Mouse (Mus musculus) T-helper 1 cell (primary cell): ENCODE data around the gene Cdkn2a.

Experiments used
- in situ Hi-C: fragments of 300-600 bp; cut with MboI, MseI; formaldehyde crosslinking; loops from one replicate; pipeline ENCODE4 v1.15.1; 2025; ENCODE audit warnings: high pct_unique_total_duplicates

Gene Cdkn2a

DNA sequence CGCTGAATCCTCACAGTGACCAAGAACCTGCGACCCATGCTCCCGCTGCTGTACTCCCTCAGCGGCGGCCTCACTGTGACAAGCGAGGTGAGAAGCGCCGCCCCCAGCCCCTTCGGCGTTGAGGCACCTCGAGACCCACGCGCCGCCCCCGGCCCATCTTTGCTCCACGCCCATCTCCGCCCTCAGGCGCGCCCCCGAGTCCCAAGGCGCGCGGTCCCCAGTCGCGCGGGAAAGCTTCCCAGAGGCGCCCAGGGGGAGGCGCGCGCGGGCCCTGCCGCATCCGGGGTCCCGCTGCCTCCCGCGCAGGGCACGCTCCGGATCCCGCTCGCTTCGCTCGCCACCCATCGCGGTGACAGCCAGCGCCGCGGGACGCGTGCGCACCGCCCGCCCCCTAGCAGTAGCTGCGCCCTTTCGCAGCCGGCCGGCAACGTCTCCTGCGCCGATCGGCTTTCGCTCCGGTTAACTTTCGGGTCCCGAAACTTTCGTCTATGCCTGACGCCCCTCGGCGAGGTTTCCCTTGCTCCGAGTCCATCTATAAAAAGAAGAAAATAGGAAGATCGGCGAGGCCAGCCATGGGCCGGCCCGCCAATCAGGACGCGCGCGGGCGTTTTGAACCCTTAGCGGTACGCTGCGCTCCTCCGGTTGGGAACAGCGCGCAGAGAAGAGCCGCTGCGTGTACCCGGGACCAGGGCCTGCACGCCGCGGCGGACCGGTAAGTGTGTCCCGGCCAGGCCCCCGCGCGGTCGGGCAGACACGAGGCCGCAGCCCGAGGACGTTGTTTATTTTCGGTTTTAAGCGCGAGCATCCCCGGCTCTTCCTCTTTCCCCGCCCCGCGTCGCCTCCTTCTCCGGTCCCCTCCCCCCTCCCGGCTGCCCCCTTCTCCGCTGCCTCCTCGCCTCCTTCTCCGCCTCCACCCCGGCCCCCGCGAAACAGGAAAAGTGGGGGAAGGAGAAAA is at the start of gene Cdkn2a:
Gene Cdkn2a (minus strand): TSS at position 168 of the 955 bp plus-strand sequence.
- in situ Hi-C loops: loop anchor here (10.0 kb wide), 1 partner anchor 60 kb away; no protein-coding TSS in a partner anchor

DNA sequence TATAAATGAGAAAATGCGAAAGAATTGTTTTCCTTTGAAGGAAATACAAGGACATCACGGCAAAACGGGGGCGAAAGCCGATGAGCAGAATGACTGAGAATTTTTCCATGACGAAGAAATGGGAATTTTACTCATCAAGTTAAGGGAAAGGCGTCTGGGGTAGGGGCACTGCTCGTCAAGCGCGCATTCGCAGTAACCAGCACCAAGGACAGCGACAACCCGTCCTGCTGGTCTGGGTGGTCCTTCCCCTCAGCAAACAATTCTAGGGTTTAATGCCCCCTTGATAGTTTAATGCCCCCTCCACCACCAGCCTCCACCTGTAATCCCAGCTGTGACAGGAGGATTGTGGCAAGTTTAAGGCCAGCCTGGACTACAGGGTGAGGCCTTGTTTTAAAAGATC is 19.0 kb upstream of the Cdkn2a start:
- in situ Hi-C loops: loop anchor here (5.0 kb wide), 2 partner anchors 44 to 166 kb away; no protein-coding TSS in a partner anchor

- in situ Hi-C loops: loop anchor here (5.0 kb wide), 2 partner anchors 47 to 163 kb away; no protein-coding TSS in a partner anchor
Observed at GRCm38 (mm10) chr4:89310491-89311254, 16.2 kb upstream of the Cdkn2a start, which contains the start of gene Cdkn2b. Cdkn2b (minus strand) TSS chr4:89311039.

GRCm38 (mm10) chr4:89309996-89310395 is 15.5 kb upstream of the Cdkn2a start:
- in situ Hi-C loops: loop anchor here (5.0 kb wide), 3 partner anchors 47 to 217 kb away; no protein-coding TSS in a partner anchor

- in situ Hi-C loops: loop anchor here (5.0 kb wide), 1 partner anchor 219 kb away; no protein-coding TSS in a partner anchor
Observed at GRCm38 (mm10) chr4:89308001-89308400, 13.5 kb upstream of the Cdkn2a start.

- in situ Hi-C loops: loop anchor here (5.0 kb wide), 1 partner anchor 220 kb away; no protein-coding TSS in a partner anchor
Observed at GRCm38 (mm10) chr4:89306798-89307365, 12.4 kb upstream of the Cdkn2a start.

GRCm38 (mm10) chr4:89305691-89306090 is 11.2 kb upstream of the Cdkn2a start:
- in situ Hi-C loops: loop anchor here (5.0 kb wide), 1 partner anchor 222 kb away; no protein-coding TSS in a partner anchor

- in situ Hi-C loops: no loop called here
Observed at GRCm38 (mm10) chr4:89303281-89303995, 9.0 kb upstream of the Cdkn2a start.

DNA sequence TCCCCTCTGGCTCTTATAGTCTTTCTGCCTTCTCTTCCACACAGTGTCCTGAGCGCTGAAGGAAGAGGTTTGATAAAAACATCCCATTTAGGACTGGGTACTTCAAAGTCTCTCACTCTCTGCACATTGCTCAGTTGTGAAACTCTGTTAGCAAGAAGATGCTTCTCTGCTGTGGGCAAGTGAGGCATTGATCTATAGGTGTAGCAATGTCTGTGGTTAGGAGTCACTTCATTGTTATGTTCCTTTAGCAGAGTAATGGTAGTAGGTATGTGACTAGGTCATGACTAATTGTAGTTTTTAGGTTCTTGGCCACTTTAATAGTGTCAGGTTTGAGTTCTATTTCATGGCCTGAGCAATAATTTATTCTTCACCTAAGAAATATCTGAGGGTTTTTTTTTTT is 7.7 kb upstream of the Cdkn2a start:
- in situ Hi-C loops: no loop called here

- in situ Hi-C loops: loop anchor here (10.0 kb wide), 1 partner anchor 55 kb away; no protein-coding TSS in a partner anchor
Observed at GRCm38 (mm10) chr4:89299721-89300120, 5.3 kb upstream of the Cdkn2a start.

DNA sequence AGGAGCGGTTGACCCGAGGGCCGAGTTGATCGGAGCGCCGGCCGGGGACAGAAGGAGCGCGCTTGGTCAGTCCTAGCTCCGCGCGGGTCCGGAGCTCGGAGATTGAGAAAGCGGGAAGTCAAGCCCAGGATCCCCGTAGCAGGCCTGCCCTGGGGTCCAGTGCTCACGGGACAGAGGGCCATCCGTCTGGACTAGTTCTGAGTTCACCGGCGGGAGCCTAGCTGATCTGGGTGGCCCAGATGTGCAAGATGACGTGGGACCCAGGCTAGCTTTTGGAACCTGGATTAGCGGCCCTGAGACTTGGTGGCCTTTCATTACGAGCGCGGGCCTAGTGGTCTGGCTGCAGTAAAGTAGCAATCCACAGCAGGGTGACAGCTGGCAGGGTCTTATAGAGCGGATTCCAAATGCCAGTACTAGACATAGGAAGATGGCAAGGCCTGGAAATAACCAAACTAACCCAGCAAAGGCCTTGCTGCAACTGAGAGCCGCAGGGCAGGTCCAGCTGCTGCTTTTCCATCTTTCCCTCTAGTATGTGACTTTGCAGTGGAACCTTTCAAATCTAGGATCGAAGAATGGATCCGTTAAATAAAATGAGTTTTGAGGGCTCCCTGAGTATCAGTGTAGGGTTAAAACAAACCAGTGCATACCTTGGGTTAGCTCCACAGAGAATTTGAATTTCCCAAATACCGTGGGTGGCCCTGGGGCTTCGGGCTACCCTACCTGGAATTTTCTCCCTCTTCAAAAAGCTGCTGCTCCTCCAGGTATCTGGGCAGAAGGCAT is 1.2 kb upstream of the Cdkn2a start:
- in situ Hi-C loops: loop anchor here (10.0 kb wide), 1 partner anchor 59 kb away; no protein-coding TSS in a partner anchor

DNA sequence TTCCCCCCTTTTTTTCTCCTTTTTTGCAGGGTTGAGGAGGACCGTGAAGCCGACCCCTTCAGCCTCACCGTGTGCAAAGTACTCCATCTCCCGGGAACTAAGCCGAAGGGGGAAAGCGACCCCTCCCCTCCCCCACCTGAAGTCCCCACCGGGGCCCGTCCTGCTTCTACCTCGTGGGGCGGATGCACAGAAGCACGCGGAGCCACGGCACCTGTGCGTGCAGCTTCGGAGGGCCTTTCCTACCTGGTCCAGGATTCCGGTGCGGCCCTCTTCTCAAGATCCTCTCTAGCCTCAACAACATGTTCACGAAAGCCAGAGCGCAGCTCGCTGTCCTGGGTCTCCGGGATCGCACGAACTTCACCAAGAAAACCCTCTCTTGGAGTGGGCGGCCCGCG is 365 bp downstream of the Cdkn2a start:
- in situ Hi-C loops: loop anchor here (10.0 kb wide), 1 partner anchor 61 kb away; no protein-coding TSS in a partner anchor

DNA sequence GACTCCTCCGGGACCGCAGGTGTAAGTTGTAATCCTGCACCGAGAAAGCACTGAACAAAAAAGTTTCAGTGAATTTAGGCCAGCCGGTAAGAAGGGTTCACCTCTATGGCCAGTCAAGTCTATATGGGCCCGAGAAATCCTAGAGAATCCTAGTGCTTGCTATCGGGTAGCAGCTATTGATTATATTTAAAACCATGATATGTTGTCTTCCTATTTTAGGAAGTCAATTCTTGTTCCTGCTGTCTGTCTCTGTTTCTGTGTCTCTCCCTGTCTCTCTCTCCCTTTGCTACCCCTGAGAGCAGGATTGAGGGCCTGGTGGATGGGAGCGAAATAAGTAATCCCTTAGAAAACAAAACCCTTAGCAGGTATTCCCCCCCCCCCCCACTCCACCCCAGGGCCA is 937 bp downstream of the Cdkn2a start:
- in situ Hi-C loops: loop anchor here (10.0 kb wide), 1 partner anchor 61 kb away; no protein-coding TSS in a partner anchor

DNA sequence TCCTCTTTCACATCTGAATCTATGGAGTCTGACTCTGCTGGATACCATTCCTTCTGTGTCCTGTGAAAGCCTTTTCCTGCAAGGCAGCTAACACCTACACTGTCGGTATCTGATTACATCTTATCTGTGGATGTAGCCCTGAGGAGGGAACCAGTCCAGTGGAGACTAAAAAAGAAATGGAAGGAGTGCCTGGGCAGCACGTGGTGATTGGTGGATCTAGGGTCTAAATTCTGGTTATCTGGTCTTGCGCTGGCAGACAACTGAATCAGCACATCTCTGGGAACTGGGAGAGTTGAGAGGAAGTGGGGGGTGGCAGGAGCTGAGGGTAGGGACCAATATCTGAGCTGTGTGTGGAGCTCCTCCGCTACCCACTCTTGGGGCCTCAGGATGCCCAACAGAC is 5.4 kb downstream of the Cdkn2a start:
- in situ Hi-C loops: no loop called here

GRCm38 (mm10) chr4:89286566-89286965 is 7.9 kb downstream of the Cdkn2a start:
- in situ Hi-C loops: no loop called here

DNA sequence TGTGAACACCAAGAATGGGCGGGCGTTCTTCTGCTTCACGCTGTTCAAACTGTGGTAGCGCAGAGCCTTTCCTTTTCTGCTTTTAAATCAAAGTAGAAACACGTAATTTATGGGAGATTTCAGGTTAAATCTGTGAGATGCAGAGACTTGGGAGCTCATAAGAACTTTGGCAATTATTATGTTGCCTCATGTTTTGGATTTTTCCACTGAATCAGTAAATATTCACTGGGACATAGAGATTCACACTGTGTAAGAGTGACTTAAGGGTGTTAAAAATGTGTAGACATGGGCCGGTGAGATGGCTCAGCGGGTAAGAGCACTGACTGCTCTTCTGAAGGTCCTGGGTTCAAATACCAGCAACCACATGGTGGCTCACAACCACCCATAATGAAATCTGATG is 8.8 kb downstream of the Cdkn2a start:
- in situ Hi-C loops: no loop called here

GRCm38 (mm10) chr4:89282661-89283060 is 11.8 kb downstream of the Cdkn2a start:
- in situ Hi-C loops: no loop called here

DNA sequence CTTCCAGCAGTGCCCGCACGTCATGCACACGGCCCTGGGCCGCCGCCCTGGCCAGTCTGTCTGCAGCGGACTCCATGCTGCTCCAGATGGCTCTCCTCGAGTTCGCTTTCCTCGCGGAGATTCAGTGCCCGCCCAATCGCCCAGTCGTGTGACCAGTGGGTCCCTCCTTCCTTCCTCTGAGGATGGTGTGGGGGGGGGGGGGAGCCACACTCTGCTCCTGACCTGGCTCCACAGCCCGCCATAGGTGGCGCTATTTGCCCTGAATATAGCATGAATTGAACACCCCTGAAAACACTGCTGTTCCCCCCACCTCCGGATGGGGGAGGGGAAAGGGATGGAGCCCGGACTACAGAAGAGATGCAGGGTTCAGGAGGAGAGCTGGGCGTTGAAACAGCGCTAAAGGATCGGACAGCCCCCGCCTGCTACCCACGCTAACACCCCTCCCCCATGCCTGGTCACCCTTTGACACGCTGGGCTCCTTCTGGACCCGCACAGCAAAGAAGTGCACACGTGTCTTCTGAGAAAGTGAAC is 12.4 kb downstream of the Cdkn2a start:
- in situ Hi-C loops: no loop called here

DNA sequence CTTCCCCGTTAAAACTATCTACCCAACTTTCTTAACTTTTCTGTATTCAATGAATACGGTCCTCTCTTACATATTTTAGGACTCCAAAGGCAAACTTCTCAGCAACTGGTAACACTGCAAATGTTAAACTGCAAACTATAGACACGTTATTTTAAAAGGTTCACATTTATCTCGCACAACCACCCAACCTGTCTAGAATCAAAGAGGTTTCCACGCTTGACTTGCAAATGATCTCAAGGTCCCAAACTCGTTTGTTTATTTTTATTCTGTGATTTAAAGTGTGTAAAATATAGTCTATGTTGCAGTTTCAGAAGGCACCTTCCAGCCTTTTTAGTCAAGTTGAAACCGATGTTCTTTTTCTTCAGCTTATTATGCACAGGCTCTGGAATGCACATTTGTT is 13.2 kb downstream of the Cdkn2a start:
- in situ Hi-C loops: no loop called here
